Mouse (Mus musculus): Measurements from ENCODE around the gene Ankrd28. TPM values are rescaled to one million over a fixed set of nuclear protein-coding genes. Genes with fewer than 3 reads are reported as not detected.

The Ankrd28 gene
- polyA plus RNA-seq, 1 experiment from 2014 or later, result 8.4 TPM

DNA sequence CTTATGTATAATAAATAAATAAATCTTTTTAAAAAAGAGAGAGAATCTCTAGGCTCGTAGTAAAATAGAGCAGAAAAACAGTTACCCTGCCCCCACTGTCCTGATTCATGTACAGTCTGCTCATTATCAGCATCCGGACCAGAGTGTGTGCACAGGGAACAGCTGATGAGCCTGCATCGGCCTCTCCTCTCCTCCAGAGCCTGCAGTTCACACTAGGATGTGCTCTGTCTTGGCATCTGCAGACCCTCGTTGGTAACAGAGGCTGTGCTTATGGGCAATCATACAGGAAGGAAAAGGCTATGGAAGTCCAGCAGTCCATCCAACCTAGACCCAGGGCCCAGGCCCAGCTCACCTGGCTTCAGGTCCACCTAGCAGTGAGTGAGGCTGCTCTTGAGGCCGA lies 178.3 kb downstream of the Ankrd28 start:
- ATAC-seq (replicated peaks; ENCODE audit: low FRiP score), result no peak
- H3K36me3 ChIP-seq, result no peaks in the 10 kb centered on the region
- no peak overlapping the region for H3K4me2 ChIP-seq
- 44% methylated on average over 5 of the region's 5 CpGs for WGBS
- H3K9ac ChIP-seq, result no peak overlapping the region
- H3K27ac ChIP-seq, result no peak overlapping the region
- peaks cover 15% of the 10 kb centered on the region for H3K4me1 ChIP-seq
- no peaks in the 10 kb centered on the region for H3K9me3 ChIP-seq (replicated peaks)
- no peak overlapping the region for H3K4me3 ChIP-seq (replicated peaks)
- H3K27me3 ChIP-seq, result no peaks in the 10 kb centered on the region

DNA sequence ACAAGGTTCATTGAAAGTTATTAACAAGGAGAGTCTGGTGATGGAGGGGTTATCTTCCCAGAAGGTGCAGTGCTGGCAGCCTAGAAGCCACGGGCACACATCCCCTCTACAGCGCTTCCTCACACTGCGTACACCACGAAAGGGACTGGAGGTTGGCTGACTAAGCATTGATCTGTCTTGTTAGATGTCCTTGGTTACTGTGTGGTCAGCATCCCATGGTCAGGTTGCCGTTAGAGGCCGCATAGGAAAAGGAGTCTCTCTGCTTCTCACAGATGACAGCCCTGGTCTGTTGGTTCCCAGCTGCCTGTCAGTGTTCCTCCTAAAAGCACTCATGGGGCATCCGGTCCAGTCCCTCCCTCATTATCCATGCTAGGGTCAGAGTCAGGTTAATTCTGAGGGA lies 179.2 kb downstream of the Ankrd28 start:
- Histone ChIP-seq H3K27ac (no peak overlapping the region), H3K36me3 (no peaks in the 10 kb centered on the region), H3K9ac (no peak overlapping the region), H3K4me2 (no peak overlapping the region), H3K4me3 (replicated peaks) (no peak overlapping the region), H3K4me1 (peaks cover 13% of the 10 kb centered on the region), H3K9me3 (replicated peaks) (no peaks in the 10 kb centered on the region), H3K27me3 (no peaks in the 10 kb centered on the region)
- WGBS, result 60% methylated on average over 7 of the region's 7 CpGs
- ATAC-seq (replicated peaks; ENCODE audit: low FRiP score), result peak; percentile 40; the same call in 1 of the 2 replicates

DNA sequence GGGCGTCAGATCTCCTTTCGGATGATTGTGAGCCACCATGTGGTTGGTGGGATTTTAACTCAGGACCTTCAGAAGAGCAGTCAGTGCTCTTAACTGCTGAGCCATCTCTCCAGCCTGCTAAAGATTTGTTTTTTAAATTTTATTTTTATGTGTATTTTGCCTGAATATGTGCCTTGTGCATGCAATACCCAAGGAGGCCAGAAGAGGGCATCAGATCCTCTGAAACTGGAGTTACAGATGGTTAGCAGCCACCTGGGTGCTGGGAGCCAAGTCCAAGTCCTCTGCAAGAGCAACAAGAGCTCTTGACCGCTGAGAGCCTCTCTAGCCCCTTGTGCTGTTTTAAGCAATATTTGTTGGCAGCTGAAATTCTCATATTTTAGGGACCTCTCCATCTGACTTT lies 180.1 kb downstream of the Ankrd28 start:
- no peaks in the 10 kb centered on the region for H3K27me3 ChIP-seq
- H3K9ac ChIP-seq, result no peak overlapping the region
- H3K9me3 ChIP-seq (replicated peaks), result no peaks in the 10 kb centered on the region
- no peak overlapping the region for H3K4me3 ChIP-seq (replicated peaks)
- 95% methylated on average over 3 of the region's 3 CpGs for WGBS
- no peak overlapping the region for H3K4me2 ChIP-seq
- ATAC-seq (replicated peaks; ENCODE audit: low FRiP score), result no peak
- peaks cover 13% of the 10 kb centered on the region for H3K4me1 ChIP-seq
- H3K36me3 ChIP-seq, result no peaks in the 10 kb centered on the region
- no peak overlapping the region for H3K27ac ChIP-seq

Other genes with a start within 250 kb of the Ankrd28 start
- 2.5 and 2.8 TPM in 2 replicates for gene Colq, start 239.3 kb downstream of the Ankrd28 start, polyA plus RNA-seq (2015; fragmentation: Nextera tagmentation; extraction: Ambion mirVana)
- gene Gm49387, start 189.8 kb downstream of the Ankrd28 start, polyA plus RNA-seq (2015; fragmentation: Nextera tagmentation; extraction: Ambion mirVana), result 2.7 and 3.2 TPM in 2 replicates
- 36.4 and 39.4 TPM in 2 replicates for gene Btd, start 189.6 kb downstream of the Ankrd28 start, polyA plus RNA-seq (2015; fragmentation: Nextera tagmentation; extraction: Ambion mirVana)
- gene Hacl1, start 189.4 kb downstream of the Ankrd28 start, polyA plus RNA-seq (2015; fragmentation: Nextera tagmentation; extraction: Ambion mirVana), result 20.3 and 24.4 TPM in 2 replicates
- 0.38 and 0.64 TPM in 2 replicates for gene Galnt15, start 198.3 kb upstream of the Ankrd28 start, polyA plus RNA-seq (2015; fragmentation: Nextera tagmentation; extraction: Ambion mirVana)